Mouse (Mus musculus) left cerebral cortex, adult 9 months (tissue): ENCODE data around the gene Resp18.

Experiments used
- DNase-seq, 2 experiments: peaks; one replicate each; pipeline ENCODE4 v3.0.0; 2022; ENCODE audit warnings: low spot score in 2 of 2

Resp18 gene

DNA sequence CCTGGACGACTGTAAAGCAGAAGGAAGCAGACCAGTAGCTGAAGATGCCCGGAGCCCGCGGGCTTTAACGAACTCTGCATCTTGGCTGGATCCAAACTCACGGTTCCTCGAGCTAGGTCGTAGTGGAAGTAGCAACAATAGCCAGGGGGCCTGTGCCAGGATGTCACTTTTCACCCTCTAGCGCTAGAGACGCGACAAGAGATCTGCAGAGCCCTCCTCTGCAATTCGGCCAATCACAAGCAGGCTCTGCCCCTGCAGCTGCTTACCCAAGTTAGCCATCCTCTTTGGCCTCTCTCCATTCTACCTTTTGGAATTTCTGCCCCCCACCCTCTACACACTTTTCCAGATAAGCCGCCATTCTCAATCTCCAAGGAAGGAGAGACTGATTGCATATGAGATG lies at the start of gene Resp18:
Resp18 (minus strand) TSS at position 188 of the 400 bp plus-strand sequence.
- DNase-seq: no peak

DNA sequence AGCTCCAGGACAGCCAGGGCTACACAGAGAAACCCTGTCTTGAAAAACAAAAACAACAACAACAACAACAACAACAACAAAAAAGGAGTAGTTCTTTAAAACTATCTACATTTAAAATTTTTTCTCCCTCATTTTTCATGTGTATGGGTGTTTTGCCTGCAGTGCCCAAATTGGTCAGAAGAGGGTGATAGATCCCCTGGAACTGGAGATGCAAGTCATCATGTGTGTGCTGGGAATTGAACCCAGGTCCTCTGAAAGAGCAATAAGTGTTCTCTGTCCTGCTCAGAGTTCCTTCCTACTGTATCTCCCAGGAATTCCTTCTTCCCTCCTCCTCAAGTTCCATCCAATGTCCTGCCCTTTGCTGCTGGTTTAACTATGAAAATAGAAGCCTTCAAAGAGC lies 49.2 kb upstream of the Resp18 start:
- no peak for DNase-seq

DNA sequence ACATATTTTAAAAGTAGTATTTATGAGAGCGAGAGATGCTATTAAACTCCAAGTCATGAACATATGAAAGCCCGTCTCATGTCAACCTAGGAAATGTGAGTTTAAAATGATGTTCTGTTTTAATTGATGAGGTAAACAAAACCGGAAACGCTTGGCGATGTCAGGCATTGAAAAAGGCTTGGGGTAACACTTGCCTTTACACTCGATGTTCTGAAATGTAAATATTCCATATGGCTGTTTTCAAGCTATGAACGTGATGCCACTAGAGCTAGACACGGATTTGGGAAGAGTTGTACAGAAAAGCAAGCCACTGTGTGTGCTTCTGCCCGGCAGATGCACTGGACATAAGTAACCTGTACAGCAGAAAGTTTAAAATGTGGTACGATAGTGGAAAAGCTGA lies 41.0 kb upstream of the Resp18 start:
- no peak for DNase-seq

DNA sequence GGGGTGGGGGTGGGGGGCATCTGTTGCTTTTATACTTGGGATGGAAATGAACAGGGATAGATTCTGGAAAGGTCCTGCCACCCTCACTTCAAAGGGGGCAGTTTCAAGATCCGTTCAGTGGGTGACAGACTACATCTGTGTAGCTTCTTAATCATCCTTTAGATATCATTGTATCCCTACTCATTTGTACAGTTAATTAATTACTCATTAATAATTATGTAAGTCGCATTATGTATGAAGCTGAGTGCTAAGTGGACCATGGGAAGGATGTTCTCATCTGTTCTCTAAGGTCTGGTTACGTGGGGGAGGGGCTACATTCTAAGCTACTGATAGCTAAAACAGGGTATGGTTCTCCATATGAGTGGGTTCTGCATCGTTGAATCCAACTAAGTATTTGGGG lies 40.5 kb upstream of the Resp18 start:
- DNase-seq: no peak

DNA sequence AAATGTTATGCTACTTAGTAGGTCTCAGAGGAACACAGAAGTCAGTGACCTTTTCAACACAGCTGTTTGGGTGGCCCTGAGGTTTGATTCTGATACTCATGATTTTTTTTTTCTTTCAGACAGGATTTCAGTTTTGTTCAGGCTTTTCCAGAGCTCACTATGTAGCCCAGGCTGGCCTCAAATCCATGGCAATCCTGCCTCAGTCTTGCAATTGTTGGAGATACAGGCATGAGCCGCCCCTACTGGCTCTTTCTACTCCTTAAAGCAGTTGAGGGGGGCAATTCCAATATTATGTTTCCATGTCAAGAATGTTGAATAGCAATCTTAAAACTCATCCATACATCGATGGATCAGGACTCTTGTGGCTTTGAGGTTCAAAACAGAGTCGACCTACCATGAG lies 40.1 kb upstream of the Resp18 start:
- no peak for DNase-seq

DNA sequence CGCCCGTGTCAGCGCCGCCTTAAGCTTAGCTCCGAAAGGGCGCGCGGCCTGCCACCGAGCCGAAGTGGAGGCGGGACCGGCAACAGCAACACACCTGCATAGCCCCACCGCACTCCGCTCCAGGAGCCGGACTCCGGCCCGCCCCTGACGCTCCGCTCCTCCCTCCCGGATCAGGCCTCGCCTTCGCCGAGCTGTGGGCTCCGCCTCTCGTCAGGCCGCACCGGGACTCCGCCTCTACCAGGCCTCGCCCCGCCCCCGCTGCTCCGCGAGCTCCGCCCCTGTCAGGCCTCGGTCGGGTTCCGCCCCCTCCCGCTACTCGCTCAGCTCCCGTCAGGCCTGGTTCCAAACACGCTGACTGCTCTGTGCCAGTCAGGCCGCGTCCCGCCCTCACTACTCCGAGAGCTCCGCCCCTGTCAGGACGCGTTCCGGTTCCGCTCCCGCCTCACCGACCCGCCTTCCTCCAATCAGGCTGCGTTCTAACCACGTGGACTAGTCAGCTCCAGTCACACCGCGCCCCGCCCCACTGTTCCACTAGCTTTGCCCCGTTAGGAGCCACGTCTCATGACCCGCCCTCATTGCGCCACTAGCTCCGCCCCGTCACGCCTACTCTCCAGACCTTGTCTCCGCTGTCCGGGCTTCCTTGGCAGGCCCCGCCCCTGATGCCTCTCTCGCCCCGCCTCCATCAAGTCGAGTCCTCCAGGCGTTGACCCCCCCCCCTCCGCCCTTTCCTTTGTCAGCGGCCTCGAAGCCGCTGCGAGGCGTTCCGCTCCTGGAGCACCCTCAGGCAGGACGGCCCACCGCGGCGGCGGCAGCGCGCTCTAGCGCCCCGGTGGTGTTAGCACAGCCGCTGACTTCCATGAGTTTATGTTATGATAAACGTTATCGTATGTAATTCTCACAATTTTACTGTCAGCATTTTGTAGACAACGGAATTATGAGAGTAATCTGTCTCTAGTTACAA lies 39.3 kb upstream of the Resp18 start, which contains the start of gene Dnpep:
Dnpep (minus strand) TSS at position 750 of the 961 bp plus-strand sequence.
- DNase-seq: peak; percentile 100

DNA sequence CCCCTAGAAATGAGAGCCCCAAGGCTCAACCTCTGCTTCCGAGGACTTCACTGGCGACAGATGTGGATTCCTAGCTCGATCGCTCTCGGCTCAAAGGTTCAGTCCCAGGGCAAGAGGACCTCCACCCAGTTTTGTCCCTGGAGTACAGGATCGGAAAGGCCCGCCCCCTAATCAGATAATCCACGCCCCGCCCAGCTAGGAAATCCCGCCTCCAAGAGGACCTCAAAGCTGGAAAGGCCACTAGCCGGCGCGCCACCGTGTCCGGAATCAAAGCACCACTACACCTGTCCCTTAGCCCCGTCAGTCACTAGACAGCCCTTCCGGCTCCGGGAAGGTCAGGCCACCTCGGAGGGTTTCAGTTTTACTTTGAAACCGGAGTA lies 38.6 kb upstream of the Resp18 start:
- DNase-seq: peak; percentile 61 to 75

DNA sequence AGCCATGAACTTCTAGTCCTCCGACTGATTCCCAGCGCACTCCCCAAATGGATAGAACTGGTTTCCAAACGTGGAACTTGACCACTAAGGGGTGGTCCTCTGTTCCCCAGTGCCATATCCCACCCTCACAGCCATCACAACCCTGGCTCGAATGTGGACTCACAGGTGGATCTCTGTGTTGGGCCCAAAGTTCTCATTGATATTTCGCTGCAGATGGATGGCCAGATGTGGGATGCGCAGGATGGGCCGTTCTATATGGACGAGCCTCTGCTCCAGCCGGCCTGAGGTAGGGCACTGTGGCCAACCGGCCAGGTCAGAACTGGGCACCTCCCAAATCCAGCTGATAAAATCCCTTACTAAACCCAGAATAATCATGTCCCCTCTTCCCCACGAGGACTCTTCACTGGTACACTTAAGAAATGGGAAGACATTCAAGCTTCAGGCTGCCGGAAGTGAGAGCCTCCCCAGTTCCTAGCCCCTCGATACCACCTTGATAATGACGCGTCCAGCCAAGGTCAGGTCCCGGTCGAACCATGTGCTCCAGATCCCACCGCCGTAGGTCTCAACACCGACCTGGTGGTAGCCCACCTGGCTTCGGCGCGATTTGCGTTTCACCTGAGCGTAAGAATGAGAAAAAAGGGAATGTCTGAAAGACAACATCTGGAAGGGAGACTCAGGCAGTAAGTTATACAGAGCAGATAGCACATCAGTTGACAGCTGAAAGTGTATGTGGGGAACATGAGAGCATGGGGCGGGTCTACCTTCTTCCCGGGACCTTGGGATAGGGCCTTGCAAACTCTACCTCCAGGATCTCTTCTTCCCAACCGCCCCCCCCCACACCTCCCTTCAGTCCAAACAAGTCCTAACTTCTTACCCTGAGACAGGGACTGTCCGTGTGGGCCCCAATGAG lies 37.5 kb upstream of the Resp18 start:
- DNase-seq: no peak

DNA sequence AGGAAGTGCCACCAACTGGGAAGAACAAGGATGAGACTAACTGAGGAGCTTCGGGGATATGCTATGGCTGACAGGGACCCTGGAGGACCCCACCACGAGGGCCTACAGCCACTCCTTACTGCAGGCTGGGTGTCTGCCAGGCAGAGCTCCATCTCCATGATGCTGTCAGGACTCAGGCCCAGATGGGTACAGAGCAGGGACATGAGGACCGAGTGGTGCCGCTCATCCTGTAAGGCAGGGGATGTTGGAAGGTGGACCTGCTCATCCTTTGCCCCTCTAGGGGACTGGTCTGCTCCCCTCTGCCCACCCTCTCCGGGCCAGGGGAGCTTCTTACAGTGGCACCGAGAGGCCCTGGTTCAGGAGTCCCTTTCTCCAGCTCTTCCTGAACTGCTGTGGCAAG lies 36.8 kb upstream of the Resp18 start:
- DNase-seq: no peak

DNA sequence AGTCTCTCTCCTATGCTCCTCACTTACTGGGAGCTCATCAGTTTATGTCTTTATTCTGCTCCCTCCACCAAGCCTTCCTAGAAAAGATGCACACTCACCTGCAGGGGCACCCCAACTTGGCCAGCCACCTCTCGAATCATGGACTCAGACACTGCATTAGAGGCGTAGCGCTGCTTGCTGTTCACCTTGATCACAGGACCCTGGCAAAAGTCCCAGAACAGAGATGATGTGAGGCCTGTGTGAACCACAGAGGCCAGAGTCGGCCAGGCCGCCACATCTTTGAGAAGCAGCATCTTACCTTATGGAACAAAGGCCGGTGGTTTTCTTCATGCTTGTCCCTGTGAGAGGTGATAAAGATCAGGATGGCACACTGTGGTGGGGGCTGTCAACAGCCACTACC lies 33.5 kb upstream of the Resp18 start:
- DNase-seq: no peak

DNA sequence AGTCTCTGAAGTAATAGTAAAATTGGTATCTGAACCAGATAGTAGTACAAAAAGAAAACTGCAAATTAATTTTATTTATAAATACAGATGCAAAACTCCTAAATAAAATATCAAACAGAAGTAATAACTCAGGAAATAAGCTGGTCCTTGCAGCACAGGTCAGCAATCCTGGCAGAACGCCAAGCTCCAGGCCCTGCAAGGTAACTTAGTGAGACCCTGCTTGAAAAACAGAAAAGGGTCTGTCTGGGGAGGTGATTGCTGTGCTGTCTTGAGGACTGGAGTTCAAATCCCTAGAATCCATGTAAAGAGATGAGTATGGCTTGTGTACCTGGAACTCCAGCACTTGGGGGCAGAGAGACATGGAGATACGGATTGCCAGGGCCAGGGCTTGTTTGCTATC lies 26.4 kb upstream of the Resp18 start:
- DNase-seq: no peak

DNA sequence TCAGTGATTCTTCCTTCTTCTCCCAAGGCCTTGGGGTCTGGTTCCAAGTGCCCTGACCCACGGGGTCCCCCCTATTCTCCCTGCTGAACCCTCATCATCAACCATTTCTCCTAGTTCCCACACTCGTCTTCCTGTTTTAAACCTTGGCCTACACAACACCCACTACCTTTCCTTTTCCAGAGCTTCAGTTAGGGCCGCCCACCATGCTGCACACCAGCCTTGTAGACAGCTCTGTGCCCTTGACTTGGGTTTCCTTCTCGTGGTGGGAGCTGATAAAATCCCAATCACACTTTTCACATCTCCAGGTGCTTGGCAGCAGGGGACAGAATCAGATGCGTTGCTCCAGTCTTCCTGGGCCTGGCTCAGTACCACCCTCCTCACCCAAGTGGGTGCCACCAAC lies 16.1 kb upstream of the Resp18 start:
- DNase-seq: no peak

DNA sequence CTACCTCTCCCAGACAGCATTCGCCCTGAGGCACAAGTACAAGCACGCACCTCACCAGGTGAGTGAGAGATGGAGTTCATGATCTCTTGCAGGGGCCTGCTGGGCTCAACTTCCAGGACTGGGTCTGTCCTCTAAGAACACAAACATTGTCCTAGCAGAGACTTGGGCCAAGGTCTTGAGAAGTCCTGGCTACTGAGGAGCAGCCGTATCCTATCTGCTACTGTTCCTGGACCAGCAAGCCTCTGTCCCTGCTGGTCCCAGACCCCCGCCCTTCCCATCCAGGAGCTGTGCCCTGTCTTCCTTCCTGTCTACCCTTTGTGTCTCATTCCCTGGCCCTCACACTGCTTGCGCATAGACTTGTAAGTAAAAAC lies 15.1 kb upstream of the Resp18 start:
- DNase-seq: no peak

DNA sequence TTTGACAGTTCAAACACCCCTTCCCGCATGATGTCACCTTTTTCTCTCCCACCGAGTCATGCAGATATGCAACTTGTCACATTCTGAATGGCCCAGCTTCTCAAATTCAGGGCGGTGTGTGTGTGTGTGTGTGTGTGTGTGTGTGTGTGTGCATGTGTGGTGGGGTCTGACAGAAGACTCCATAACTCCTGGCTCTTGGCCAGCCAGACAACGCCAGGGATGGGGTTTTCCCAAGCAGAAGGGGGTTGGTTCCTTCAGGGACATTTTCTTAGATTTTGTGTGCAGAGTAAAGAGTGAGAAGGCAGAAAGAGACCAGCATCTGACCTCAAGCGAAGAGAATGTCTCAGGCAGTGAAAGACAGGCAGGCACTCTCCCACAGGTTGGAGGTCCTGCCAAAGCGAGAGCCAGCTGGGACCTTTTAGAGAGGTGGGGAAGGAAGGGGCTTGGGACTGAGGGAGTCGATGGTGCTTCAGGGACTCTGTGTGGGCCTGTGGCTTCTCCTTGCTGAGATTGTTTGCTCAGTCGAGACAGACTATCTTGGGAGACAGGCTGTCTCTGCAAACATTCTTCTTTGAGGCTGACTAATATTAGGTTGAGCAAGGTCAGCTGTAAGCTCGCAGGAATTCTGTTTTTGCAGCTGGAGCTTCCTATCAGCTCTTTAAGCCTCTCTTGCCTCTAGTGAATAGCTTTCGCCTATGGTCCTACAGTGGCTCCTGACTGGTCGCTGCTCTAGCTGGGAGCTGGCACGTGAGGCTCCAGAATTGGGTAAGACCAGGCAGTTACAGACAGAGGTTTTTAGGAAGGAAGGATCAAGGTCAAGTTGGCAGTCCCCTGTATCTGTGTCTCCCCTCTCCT lies 14.5 kb upstream of the Resp18 start:
- no peak for DNase-seq

DNA sequence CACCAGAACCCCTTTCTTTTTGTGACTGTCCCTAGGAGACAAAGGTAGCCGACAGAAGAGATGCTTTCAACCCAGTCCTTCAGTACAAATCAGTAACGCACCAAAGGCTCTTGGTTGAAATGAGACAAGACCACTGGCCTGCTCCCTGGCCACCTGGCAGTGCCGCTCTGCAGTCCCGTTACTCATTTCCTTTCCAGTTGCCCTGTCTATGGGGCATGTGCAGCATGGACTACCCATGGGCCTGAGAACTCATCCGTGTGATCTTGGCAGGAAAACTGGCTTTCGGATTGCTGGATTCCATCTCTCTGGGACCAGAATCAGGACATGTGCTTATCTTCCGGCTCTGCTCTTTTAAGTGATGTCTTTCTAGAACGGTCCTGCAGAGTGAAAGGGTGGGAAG lies 13.1 kb upstream of the Resp18 start:
- DNase-seq: no peak

DNA sequence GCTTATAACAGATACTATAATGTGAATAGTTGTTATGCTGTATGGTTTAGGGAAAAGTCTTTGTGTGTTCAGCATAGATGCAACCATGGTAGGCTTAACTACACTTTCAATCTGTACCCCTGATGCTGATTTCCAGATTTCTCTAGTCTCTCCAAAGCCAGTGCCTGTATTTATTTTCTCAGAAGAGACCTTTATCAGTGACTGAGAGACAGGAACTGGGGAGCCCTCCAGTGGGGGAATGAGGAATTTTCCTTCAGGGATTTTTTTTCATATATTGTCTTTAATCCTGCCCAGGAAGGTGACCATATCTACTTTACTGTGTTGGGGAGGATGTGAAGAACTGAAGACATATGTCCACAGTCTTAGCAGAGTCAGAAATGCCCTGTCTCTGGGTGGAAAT lies 12.4 kb upstream of the Resp18 start:
- DNase-seq: peak in 1 of 2 experiments; percentile 86

DNA sequence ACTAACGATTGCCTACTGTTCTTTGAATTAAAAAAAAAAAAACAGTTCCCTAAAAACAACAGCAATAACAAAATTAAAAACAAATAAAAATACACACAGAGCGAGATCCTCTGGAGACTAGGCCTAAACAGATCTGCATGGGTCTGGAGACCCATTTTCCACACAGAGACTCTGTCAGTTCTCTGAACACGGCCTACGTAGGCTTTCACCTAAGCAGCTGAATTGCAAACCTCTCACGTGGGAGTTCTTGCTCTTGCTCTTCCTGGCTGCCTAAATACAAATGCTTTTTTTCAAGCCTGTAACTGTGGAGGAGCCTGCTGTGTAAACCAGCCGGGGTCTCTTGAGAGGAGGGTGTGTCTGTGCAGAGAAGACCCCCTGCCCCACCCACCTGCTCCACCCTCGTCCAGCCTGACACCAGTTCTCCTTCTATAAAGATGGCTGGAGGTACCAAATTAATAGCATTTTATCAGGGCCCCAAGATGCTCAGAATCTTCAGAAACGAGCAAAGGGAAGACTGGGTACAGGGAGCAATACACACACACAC lies 11.7 kb upstream of the Resp18 start:
- DNase-seq: peak in 1 of 2 experiments; percentile 26

DNA sequence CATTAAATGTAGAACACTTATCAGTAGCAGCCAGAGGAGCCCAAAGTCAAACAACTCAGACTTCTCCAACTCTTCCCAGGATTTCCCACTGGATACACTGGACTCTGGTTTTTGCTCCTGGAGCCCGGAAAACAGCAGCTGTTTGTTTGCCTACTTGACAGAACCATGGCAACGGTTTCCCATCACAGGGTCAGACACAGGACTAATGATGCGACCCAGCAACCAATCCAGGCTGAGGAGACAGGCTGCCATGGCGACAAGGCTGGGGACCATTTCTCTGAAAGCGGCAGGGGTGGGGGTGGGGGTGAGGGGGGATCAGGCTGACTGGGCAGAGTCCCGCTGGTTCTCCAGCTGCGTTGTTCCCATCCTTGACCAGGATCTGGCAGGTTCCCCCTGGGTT lies 11.2 kb upstream of the Resp18 start:
- DNase-seq: peak in 1 of 2 experiments; percentile 30

DNA sequence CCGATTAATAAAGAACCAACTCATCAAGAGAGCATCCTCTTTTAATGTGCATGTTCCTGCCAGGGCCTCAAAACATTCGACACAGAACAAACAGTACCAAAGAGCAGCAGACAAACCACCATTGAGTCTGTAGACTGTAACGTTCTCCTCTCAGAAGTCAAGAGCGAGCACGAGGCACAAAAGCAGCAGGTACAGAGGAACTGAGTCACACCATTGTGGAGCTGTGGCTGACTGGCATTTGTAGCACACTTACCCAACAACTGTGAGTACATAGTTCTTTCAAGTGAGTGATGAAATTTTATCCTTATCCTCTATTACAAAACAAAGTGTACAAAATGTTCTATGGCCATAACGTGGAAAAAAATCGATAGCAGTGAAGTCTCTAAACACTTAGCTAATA lies 6.7 kb upstream of the Resp18 start:
- DNase-seq: no peak

DNA sequence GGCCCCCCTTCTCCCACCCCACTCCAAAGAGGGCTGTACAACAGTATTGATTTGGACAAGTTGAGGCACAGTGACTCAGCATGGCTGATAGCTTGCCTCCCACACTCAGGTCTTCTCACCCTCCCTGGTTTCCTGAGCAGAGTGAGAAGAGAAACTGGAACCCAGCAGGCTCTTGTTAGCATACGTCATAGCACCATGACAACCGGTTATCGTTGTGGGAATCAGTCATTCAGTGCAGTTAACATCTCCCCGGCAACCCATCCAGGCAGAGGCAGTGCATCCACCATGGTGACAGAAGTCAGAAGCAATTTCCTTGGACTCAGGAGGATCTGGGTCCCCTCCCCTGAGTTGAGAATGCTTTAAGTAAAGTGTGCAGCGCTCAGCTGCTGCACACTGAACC lies 4.8 kb upstream of the Resp18 start:
- DNase-seq: peak in 1 of 2 experiments; percentile 44
